8 mouse cellular contexts compared by ENCODE assay signal in the genomic region with DNA sequence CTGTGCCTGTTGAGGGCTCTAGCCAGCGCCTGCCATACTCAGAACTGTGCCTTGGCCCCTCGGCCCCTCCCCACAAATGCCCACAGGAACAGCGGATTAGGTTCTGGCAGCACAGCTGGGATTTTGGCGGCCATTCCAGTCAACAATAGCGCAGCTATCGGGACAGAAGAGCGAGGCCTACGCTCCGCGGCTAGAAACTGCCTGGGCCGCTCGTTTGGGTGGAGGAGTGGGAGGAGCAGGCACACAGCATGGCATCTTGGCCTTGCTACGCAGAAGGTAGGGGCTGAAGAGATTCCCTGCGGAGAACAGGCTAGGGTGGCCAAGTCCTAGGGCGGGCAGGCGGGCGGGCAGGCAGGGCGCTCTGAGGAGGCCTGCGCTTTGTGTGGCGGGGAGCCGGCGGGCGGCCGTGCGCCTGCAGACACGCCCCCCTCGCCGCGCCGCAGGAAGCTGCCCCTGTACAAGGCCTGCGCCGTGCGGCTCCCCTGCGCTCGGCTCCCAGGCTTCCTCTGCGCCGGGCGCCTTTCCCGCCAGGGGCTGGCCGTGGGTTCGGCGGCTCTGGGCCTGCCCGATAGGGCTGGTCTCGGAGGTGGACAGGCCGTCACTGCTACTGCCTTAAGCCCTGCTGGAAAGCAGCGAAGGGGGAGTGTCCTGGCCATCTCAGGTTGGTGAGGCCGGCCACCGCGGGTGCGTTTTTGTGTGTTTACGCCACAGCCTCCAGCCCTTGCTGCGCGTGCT. TPM values are rescaled to one million over a fixed set of nuclear protein-coding genes. Genes with fewer than 3 reads are reported as not detected.
DNase-seq lines count a peak whose midpoint lies in the region; ATAC-seq and TF ChIP-seq lines count a peak whose summit lies in the region.

No protein-coding gene starts in this region.

- peak overlapping the region; percentile 77 for H3K4me3 ChIP-seq in erythroblast, embryonic 14.5 days (replicated peaks)
- H3K4me3 ChIP-seq in heart, embryonic 12.5 days = peak overlapping the region; percentile 70
- H3K4me3 ChIP-seq in kidney, postnatal 0 days (replicated peaks; ENCODE audit: low read depth, low read length) = peak overlapping the region; percentile 84
- peak overlapping the region; percentile 79 for H3K4me3 ChIP-seq in liver, embryonic 11.5 days (ENCODE audit: low read depth, low read length)
- H3K4me3 ChIP-seq in myocyte = peak overlapping the region; percentile 79

- H3K4me1 ChIP-seq in erythroblast, embryonic 14.5 days (ENCODE audit: control insufficient read depth) = peaks cover 76% of the 10 kb centered on the region
- peaks cover 55% of the 10 kb centered on the region for H3K4me1 ChIP-seq in heart, embryonic 12.5 days (replicated peaks)
- peaks cover 28% of the 10 kb centered on the region for H3K4me1 ChIP-seq in kidney, postnatal 0 days (replicated peaks; ENCODE audit: insufficient read depth, low read length)
- peaks cover 39% of the 10 kb centered on the region for H3K4me1 ChIP-seq in liver, embryonic 11.5 days (replicated peaks; ENCODE audit: control insufficient read depth, insufficient read depth, low read length)

- H3K79me2 ChIP-seq in myocyte (ENCODE audit: control insufficient read depth, insufficient read depth) = peaks cover 72% of the 10 kb centered on the region

- under 1% methylated on average over 48 of the region's 53 CpGs for WGBS in heart, embryonic 12.5 days
- WGBS in kidney, postnatal 0 days = under 1% methylated on average over 52 of the region's 53 CpGs
- WGBS in liver, embryonic 11.5 days = under 1% methylated on average over 52 of the region's 53 CpGs

- no peak for TF ChIP-seq CTCF in kidney, postnatal 0 days (IDR thresholded peaks at IDR 0.05; ENCODE audit: low read depth)

- peak overlapping the region; percentile 87 for H3K9ac ChIP-seq in heart, embryonic 12.5 days
- H3K9ac ChIP-seq in kidney, postnatal 0 days (ENCODE audit: low read depth, low read length) = peak overlapping the region; percentile 89
- H3K9ac ChIP-seq in liver, embryonic 11.5 days (ENCODE audit: low read depth, low read length) = peak overlapping the region; percentile 80

- no peaks in the 10 kb centered on the region for H3K9me3 ChIP-seq in erythroblast, embryonic 14.5 days (ENCODE audit: control insufficient read depth, low read length)
- no peaks in the 10 kb centered on the region for H3K9me3 ChIP-seq in heart, embryonic 12.5 days (replicated peaks)
- no peaks in the 10 kb centered on the region for H3K9me3 ChIP-seq in kidney, postnatal 0 days (replicated peaks; ENCODE audit: low read length)
- no peaks in the 10 kb centered on the region for H3K9me3 ChIP-seq in liver, embryonic 11.5 days (ENCODE audit: control insufficient read depth, low read length)

- peak; percentile 88 for DNase-seq in CD4-positive helper T cell, adult 2 months (ENCODE audit: low read depth, low spot score)
- peak; percentile 69 for DNase-seq in brain, embryonic 18.5 days (ENCODE audit: low read depth, low spot score)
- DNase-seq in kidney, postnatal 0 days (ENCODE audit: low spot score) = peak; percentile 94
- DNase-seq in liver, embryonic 11.5 days (ENCODE audit: low spot score) = peak; percentile 90
- DNase-seq in spleen, postnatal 4 days (ENCODE audit: low spot score in 2 of 2) = peak; percentile 73 to 88

- H3K27me3 ChIP-seq in erythroblast, embryonic 14.5 days (ENCODE audit: control insufficient read depth) = no peaks in the 10 kb centered on the region
- no peaks in the 10 kb centered on the region for H3K27me3 ChIP-seq in heart, embryonic 12.5 days (replicated peaks)
- no peaks in the 10 kb centered on the region for H3K27me3 ChIP-seq in kidney, postnatal 0 days (ENCODE audit: insufficient read depth, low read length)
- no peaks in the 10 kb centered on the region for H3K27me3 ChIP-seq in liver, embryonic 11.5 days (replicated peaks; ENCODE audit: control insufficient read depth, insufficient read depth, low read length)
- no peaks in the 10 kb centered on the region for H3K27me3 ChIP-seq in myocyte (ENCODE audit: control insufficient read depth, insufficient read depth, insufficient read length)

- peak; percentile 82 for TF ChIP-seq POLR2A in myocyte (IDR thresholded peaks at IDR 0.05; ENCODE audit: insufficient read length, low read depth)

- H3K4me2 ChIP-seq in heart, embryonic 12.5 days = peak overlapping the region; percentile 75
- H3K4me2 ChIP-seq in kidney, postnatal 0 days (ENCODE audit: low read length) = peak overlapping the region; percentile 86
- peak overlapping the region; percentile 97 for H3K4me2 ChIP-seq in liver, embryonic 11.5 days
- H3K4me2 ChIP-seq in myocyte (ENCODE audit: low read depth) = peak overlapping the region; percentile 78

- peak overlapping the region; percentile 28 for H3ac ChIP-seq in myocyte (ENCODE audit: control insufficient read depth, insufficient read length)

- H3K36me3 ChIP-seq in erythroblast, embryonic 14.5 days (ENCODE audit: control insufficient read depth) = peaks cover 16% of the 10 kb centered on the region
- no peaks in the 10 kb centered on the region; the same call in 1 of the 2 replicates for H3K36me3 ChIP-seq in heart, embryonic 12.5 days
- H3K36me3 ChIP-seq in kidney, postnatal 0 days (ENCODE audit: insufficient read depth, low read length) = no peaks in the 10 kb centered on the region
- no peaks in the 10 kb centered on the region for H3K36me3 ChIP-seq in liver, embryonic 11.5 days (ENCODE audit: control insufficient read depth, insufficient read depth, low read length)
- no peaks in the 10 kb centered on the region for H3K36me3 ChIP-seq in myocyte (ENCODE audit: control insufficient read depth, insufficient read depth)

- H3K27ac ChIP-seq in heart, embryonic 12.5 days (ENCODE audit: poor library complexity, severe bottlenecking) = peak overlapping the region; percentile 99
- peak overlapping the region; percentile 100 for H3K27ac ChIP-seq in kidney, postnatal 0 days
- H3K27ac ChIP-seq in liver, embryonic 11.5 days (ENCODE audit: low read depth, low read length) = peak overlapping the region; percentile 98

- ATAC-seq in heart, embryonic 12.5 days (ENCODE audit: insufficient number of reproducible peaks, low FRiP score) = peak; percentile 92
- ATAC-seq in kidney, postnatal 0 days (replicated peaks; ENCODE audit: low FRiP score, low read depth) = peak; percentile 89
- peak; percentile 84 for ATAC-seq in liver, embryonic 11.5 days (replicated peaks; ENCODE audit: low FRiP score)

TF ChIP-seq in myocyte, 11 proteins besides CTCF, POLR2A, EP300 and RAD21:
- no peak for TF ChIP-seq CEBPB (IDR thresholded peaks at IDR 0.05; ENCODE audit: insufficient read depth, poor library complexity, severe bottlenecking)
- no peak for TF ChIP-seq E2F4 (IDR thresholded peaks at IDR 0.05; ENCODE audit: insufficient read depth)
- TF ChIP-seq MYOG (IDR thresholded peaks at IDR 0.05; ENCODE audit: control insufficient read depth in 1 of 3, insufficient read depth in 1 of 3, insufficient read length in 2 of 3, low read depth in 2 of 3) = peak in 1 of 3 experiments; percentile 39
- no peak for TF ChIP-seq USF1 (IDR thresholded peaks at IDR 0.05; ENCODE audit: low read depth)
- peak; percentile 86 for TF ChIP-seq POLR2AphosphoS2 (IDR thresholded peaks at IDR 0.05; ENCODE audit: insufficient read length, low read depth)
- no peak for TF ChIP-seq TCF3 (IDR thresholded peaks at IDR 0.05; ENCODE audit: insufficient read length, low read depth)
- TF ChIP-seq MYOD1 (IDR thresholded peaks at IDR 0.05; ENCODE audit: control insufficient read depth in 1 of 3, insufficient read length in 2 of 3, low read depth in 2 of 3) = peak in 1 of 3 experiments; percentile 13

RNA-seq across cellular contexts. Expression of a gene that starts 36.0 kb away (rescaled TPM):
- 19.8 and 24.7 TPM in 2 replicates for polyA plus RNA-seq in erythroblast, embryonic 14.5 days (2012)
- 67.8 and 70.6 TPM in 2 replicates for polyA plus RNA-seq in heart, embryonic 12.5 days (2016; fragmentation: Nextera tagmentation; extraction: Ambion mirVana)
- 41.7 and 45.9 TPM in 2 replicates for polyA plus RNA-seq in kidney, postnatal 0 days (2015; fragmentation: Nextera tagmentation; extraction: Ambion mirVana)
- 66.2 and 66.3 TPM in 2 replicates for polyA plus RNA-seq in liver, embryonic 11.5 days (2014; fragmentation: Nextera tagmentation; extraction: Ambion mirVana)
- polyA plus RNA-seq in myocyte (2012; fragmentation: generic; extraction: Trizol) = 60.3 TPM

RNA-seq across cellular contexts. Expression of a gene that starts 36.2 kb away (rescaled TPM):
- not detected in 2 replicates for polyA plus RNA-seq in erythroblast, embryonic 14.5 days (2012)
- polyA plus RNA-seq in heart, embryonic 12.5 days (2016; fragmentation: Nextera tagmentation; extraction: Ambion mirVana) = 4.2 and 5.0 TPM in 2 replicates
- 9.6 and 11.4 TPM in 2 replicates for polyA plus RNA-seq in kidney, postnatal 0 days (2015; fragmentation: Nextera tagmentation; extraction: Ambion mirVana)
- polyA plus RNA-seq in liver, embryonic 11.5 days (2014; fragmentation: Nextera tagmentation; extraction: Ambion mirVana) = 5.5 and 6.4 TPM in 2 replicates
- 8.8 TPM for polyA plus RNA-seq in myocyte (2012; fragmentation: generic; extraction: Trizol)

RNA-seq across cellular contexts. Expression of a gene that starts 48.6 kb away (rescaled TPM):
- 0.67 and 1.0 TPM in 2 replicates for polyA plus RNA-seq in erythroblast, embryonic 14.5 days (2012)
- 1.8 TPM in 2 replicates for polyA plus RNA-seq in heart, embryonic 12.5 days (2016; fragmentation: Nextera tagmentation; extraction: Ambion mirVana)
- 2.0 and 2.1 TPM in 2 replicates for polyA plus RNA-seq in kidney, postnatal 0 days (2015; fragmentation: Nextera tagmentation; extraction: Ambion mirVana)
- 2.4 and 3.9 TPM in 2 replicates for polyA plus RNA-seq in liver, embryonic 11.5 days (2014; fragmentation: Nextera tagmentation; extraction: Ambion mirVana)
- 0.84 TPM for polyA plus RNA-seq in myocyte (2012; fragmentation: generic; extraction: Trizol)

Comparison
In these comparisons a context has a peak if more than half of its experiments do, and no peak if none do; other contexts are left out.
1. Peak in every context shown above with its lines: DNase-seq, ATAC-seq, H3K4me3 ChIP-seq and H3K27ac ChIP-seq.